Mouse (Mus musculus): ENCODE data around the gene Shb.

Gene Shb

GRCm38 (mm10) chr4:45421519-45422260 is 110.6 kb downstream of the Shb start:
- DNase-seq (ENCODE audit: low spot score in 2 of 2) = no peak

- no peak for DNase-seq (ENCODE audit: low spot score in 2 of 2)
Observed at GRCm38 (mm10) chr4:45420733-45421132, 111.5 kb downstream of the Shb start.

GRCm38 (mm10) chr4:45419051-45419450 is 113.2 kb downstream of the Shb start:
- DNase-seq (ENCODE audit: low spot score in 2 of 2) = no peak

GRCm38 (mm10) chr4:45418229-45418950 is 113.9 kb downstream of the Shb start:
- peak in 1 of 2 experiments; percentile 58 for DNase-seq (ENCODE audit: low spot score in 2 of 2)

GRCm38 (mm10) chr4:45416314-45416713 is 116.0 kb downstream of the Shb start:
- DNase-seq (ENCODE audit: low spot score in 2 of 2) = no peak

GRCm38 (mm10) chr4:45413674-45414338 is 118.5 kb downstream of the Shb start:
- no peak for DNase-seq (ENCODE audit: low spot score in 2 of 2)

GRCm38 (mm10) chr4:45412433-45413192 is 119.7 kb downstream of the Shb start:
- no peak for DNase-seq (ENCODE audit: low spot score in 2 of 2)

- DNase-seq (ENCODE audit: low spot score in 2 of 2) = no peak
Observed at GRCm38 (mm10) chr4:45411181-45411790, 121.0 kb downstream of the Shb start.

GRCm38 (mm10) chr4:45409270-45409669 is 123.0 kb downstream of the Shb start:
- DNase-seq (ENCODE audit: low spot score in 2 of 2) = peak in 1 of 2 experiments; percentile 49

GRCm38 (mm10) chr4:45408427-45409132 is 123.7 kb downstream of the Shb start, which contains the start of gene Slc25a51:
TSS of gene Slc25a51 (minus strand) at chr4:45408766.
- peak; percentile 78 to 85 for DNase-seq (ENCODE audit: low spot score in 2 of 2)

- DNase-seq (ENCODE audit: low spot score in 2 of 2) = no peak
Observed at GRCm38 (mm10) chr4:45407703-45408334, 124.5 kb downstream of the Shb start.

- DNase-seq (ENCODE audit: low spot score in 2 of 2) = no peak
Observed at GRCm38 (mm10) chr4:45407001-45407702, 125.1 kb downstream of the Shb start.

- DNase-seq (ENCODE audit: low spot score in 2 of 2) = no peak
Observed at GRCm38 (mm10) chr4:45406397-45406796, 125.9 kb downstream of the Shb start.

- no peak for DNase-seq (ENCODE audit: low spot score in 2 of 2)
Observed at GRCm38 (mm10) chr4:45405315-45405714, 127.0 kb downstream of the Shb start.

- DNase-seq (ENCODE audit: low spot score in 2 of 2) = no peak
Observed at GRCm38 (mm10) chr4:45404086-45404485, 128.2 kb downstream of the Shb start.

GRCm38 (mm10) chr4:45403499-45403878 is 128.8 kb downstream of the Shb start:
- DNase-seq (ENCODE audit: low spot score in 2 of 2) = no peak

- no peak for DNase-seq (ENCODE audit: low spot score in 2 of 2)
Observed at GRCm38 (mm10) chr4:45402878-45403498, 129.3 kb downstream of the Shb start.

- DNase-seq (ENCODE audit: low spot score in 2 of 2) = no peak
Observed at GRCm38 (mm10) chr4:45402281-45402680, 130.0 kb downstream of the Shb start.
